Mouse (Mus musculus): ENCODE data around the gene Efemp2. TPM values are rescaled to one million over a fixed set of nuclear protein-coding genes. Genes with fewer than 3 reads are reported as not detected.

Gene Efemp2
- polyA plus RNA-seq, 1 experiment: 81.3 TPM

- peak overlapping the region; percentile 98 for H3K4me2 ChIP-seq (ENCODE audit: low read depth)
- no peak overlapping the region for H3K4me3 ChIP-seq
- H3ac ChIP-seq (ENCODE audit: control insufficient read depth, insufficient read length): no peak overlapping the region
- TF ChIP-seq USF1 (IDR thresholded peaks at IDR 0.05; ENCODE audit: low read depth) (no peak), TCF12 (IDR thresholded peaks at IDR 0.05; ENCODE audit: insufficient read depth, poor library complexity, severe bottlenecking) (no peak), CEBPB (IDR thresholded peaks at IDR 0.05; ENCODE audit: insufficient read depth, poor library complexity, severe bottlenecking) (no peak), E2F4 (IDR thresholded peaks at IDR 0.05; ENCODE audit: insufficient read depth) (no peak), MAX (IDR thresholded peaks at IDR 0.05; ENCODE audit: low read depth) (no peak), TCF3 (IDR thresholded peaks at IDR 0.05; ENCODE audit: insufficient read length, low read depth) (no peak), POLR2AphosphoS2 (IDR thresholded peaks at IDR 0.05; ENCODE audit: insufficient read length, low read depth) (no peak)
- no peaks in the 10 kb centered on the region for H3K27me3 ChIP-seq (ENCODE audit: control insufficient read depth, insufficient read depth, insufficient read length)
- peaks cover 8% of the 10 kb centered on the region for H3K36me3 ChIP-seq (ENCODE audit: control insufficient read depth, insufficient read depth)
- H3K79me2 ChIP-seq (ENCODE audit: control insufficient read depth, insufficient read depth): peaks cover 31% of the 10 kb centered on the region
These were observed 47.0 kb upstream of the Efemp2 start for GRCm38 (mm10) chr19:5426640-5427290.

GRCm38 (mm10) chr19:5428083-5428482 is 45.7 kb upstream of the Efemp2 start:
- Histone ChIP-seq H3K79me2 (ENCODE audit: control insufficient read depth, insufficient read depth) (peaks cover 31% of the 10 kb centered on the region), H3K4me3 (no peak overlapping the region), H3K36me3 (ENCODE audit: control insufficient read depth, insufficient read depth) (peaks cover 8% of the 10 kb centered on the region), H3ac (ENCODE audit: control insufficient read depth, insufficient read length) (no peak overlapping the region), H3K4me2 (ENCODE audit: low read depth) (peak overlapping the region; percentile 7), H3K27me3 (ENCODE audit: control insufficient read depth, insufficient read depth, insufficient read length) (no peaks in the 10 kb centered on the region)
- TF ChIP-seq REST (IDR thresholded peaks at IDR 0.05; ENCODE audit: insufficient read depth, insufficient read length): no peak
- TF ChIP-seq USF1 (IDR thresholded peaks at IDR 0.05; ENCODE audit: low read depth): no peak
- no peak for TF ChIP-seq CEBPB (IDR thresholded peaks at IDR 0.05; ENCODE audit: insufficient read depth, poor library complexity, severe bottlenecking)
- TF ChIP-seq MYOD1 (IDR thresholded peaks at IDR 0.05; ENCODE audit: control insufficient read depth in 1 of 3, insufficient read length in 2 of 3, low read depth in 2 of 3): no peak
- TF ChIP-seq TCF3 (IDR thresholded peaks at IDR 0.05; ENCODE audit: insufficient read length, low read depth): no peak
- TF ChIP-seq POLR2A (IDR thresholded peaks at IDR 0.05; ENCODE audit: insufficient read length, low read depth): no peak
- no peak for TF ChIP-seq MYOG (IDR thresholded peaks at IDR 0.05; ENCODE audit: control insufficient read depth in 1 of 3, insufficient read depth in 1 of 3, insufficient read length in 2 of 3, low read depth in 2 of 3)
- TF ChIP-seq E2F4 (IDR thresholded peaks at IDR 0.05; ENCODE audit: insufficient read depth): no peak
- no peak for TF ChIP-seq POLR2AphosphoS2 (IDR thresholded peaks at IDR 0.05; ENCODE audit: insufficient read length, low read depth)
- TF ChIP-seq SRF (IDR thresholded peaks at IDR 0.05; ENCODE audit: control insufficient read depth, insufficient read length, low read depth): no peak
- no peak for TF ChIP-seq TCF12 (IDR thresholded peaks at IDR 0.05; ENCODE audit: insufficient read depth, poor library complexity, severe bottlenecking)
- TF ChIP-seq MAX (IDR thresholded peaks at IDR 0.05; ENCODE audit: low read depth): no peak

GRCm38 (mm10) chr19:5429219-5429618 is 44.5 kb upstream of the Efemp2 start:
- H3K27me3 ChIP-seq (ENCODE audit: control insufficient read depth, insufficient read depth, insufficient read length): no peaks in the 10 kb centered on the region
- H3K79me2 ChIP-seq (ENCODE audit: control insufficient read depth, insufficient read depth): peaks cover 19% of the 10 kb centered on the region
- H3K4me3 ChIP-seq: no peak overlapping the region
- H3K36me3 ChIP-seq (ENCODE audit: control insufficient read depth, insufficient read depth): peaks cover 8% of the 10 kb centered on the region
- TF ChIP-seq TCF12 (IDR thresholded peaks at IDR 0.05; ENCODE audit: insufficient read depth, poor library complexity, severe bottlenecking): no peak
- no peak for TF ChIP-seq REST (IDR thresholded peaks at IDR 0.05; ENCODE audit: insufficient read depth, insufficient read length)
- no peak for TF ChIP-seq SRF (IDR thresholded peaks at IDR 0.05; ENCODE audit: control insufficient read depth, insufficient read length, low read depth)
- no peak for TF ChIP-seq MYOG (IDR thresholded peaks at IDR 0.05; ENCODE audit: control insufficient read depth in 1 of 3, insufficient read depth in 1 of 3, insufficient read length in 2 of 3, low read depth in 2 of 3)
- TF ChIP-seq MYOD1 (IDR thresholded peaks at IDR 0.05; ENCODE audit: control insufficient read depth in 1 of 3, insufficient read length in 2 of 3, low read depth in 2 of 3): no peak
- no peak for TF ChIP-seq TCF3 (IDR thresholded peaks at IDR 0.05; ENCODE audit: insufficient read length, low read depth)
- TF ChIP-seq CEBPB (IDR thresholded peaks at IDR 0.05; ENCODE audit: insufficient read depth, poor library complexity, severe bottlenecking): no peak
- no peak for TF ChIP-seq POLR2A (IDR thresholded peaks at IDR 0.05; ENCODE audit: insufficient read length, low read depth)
- TF ChIP-seq MAX (IDR thresholded peaks at IDR 0.05; ENCODE audit: low read depth): no peak
- TF ChIP-seq USF1 (IDR thresholded peaks at IDR 0.05; ENCODE audit: low read depth): no peak
- TF ChIP-seq POLR2AphosphoS2 (IDR thresholded peaks at IDR 0.05; ENCODE audit: insufficient read length, low read depth): no peak
- TF ChIP-seq E2F4 (IDR thresholded peaks at IDR 0.05; ENCODE audit: insufficient read depth): no peak
- H3K4me2 ChIP-seq (ENCODE audit: low read depth): peak overlapping the region; percentile 59
- no peak overlapping the region for H3ac ChIP-seq (ENCODE audit: control insufficient read depth, insufficient read length)

GRCm38 (mm10) chr19:5429806-5430205 is 43.9 kb upstream of the Efemp2 start:
- peaks cover 18% of the 10 kb centered on the region for H3K79me2 ChIP-seq (ENCODE audit: control insufficient read depth, insufficient read depth)
- no peak overlapping the region for H3K4me3 ChIP-seq
- H3K36me3 ChIP-seq (ENCODE audit: control insufficient read depth, insufficient read depth): peaks cover 8% of the 10 kb centered on the region
- no peaks in the 10 kb centered on the region for H3K27me3 ChIP-seq (ENCODE audit: control insufficient read depth, insufficient read depth, insufficient read length)
- peak overlapping the region; percentile 59 for H3K4me2 ChIP-seq (ENCODE audit: low read depth)
- TF ChIP-seq POLR2AphosphoS2 (IDR thresholded peaks at IDR 0.05; ENCODE audit: insufficient read length, low read depth) (peak; percentile 62), MYOG (IDR thresholded peaks at IDR 0.05; ENCODE audit: control insufficient read depth in 1 of 3, insufficient read depth in 1 of 3, insufficient read length in 2 of 3, low read depth in 2 of 3) (peak in 1 of 3 experiments; percentile 46), E2F4 (IDR thresholded peaks at IDR 0.05; ENCODE audit: insufficient read depth) (no peak), POLR2A (IDR thresholded peaks at IDR 0.05; ENCODE audit: insufficient read length, low read depth) (no peak), MAX (IDR thresholded peaks at IDR 0.05; ENCODE audit: low read depth) (no peak), MYOD1 (IDR thresholded peaks at IDR 0.05; ENCODE audit: control insufficient read depth in 1 of 3, insufficient read length in 2 of 3, low read depth in 2 of 3) (peak in 1 of 3 experiments; percentile 58), USF1 (IDR thresholded peaks at IDR 0.05; ENCODE audit: low read depth) (no peak)
- H3ac ChIP-seq (ENCODE audit: control insufficient read depth, insufficient read length): no peak overlapping the region

All from myocyte (in vitro differentiated cells).